Mouse (Mus musculus): ENCODE results near the gene Fam89a. TPM values are rescaled to one million over a fixed set of nuclear protein-coding genes. Genes with fewer than 3 reads are reported as not detected.

Fam89a gene
- polyA plus RNA-seq, 1 experiment from 2014 or later = 6.6 TPM

GRCm38 (mm10) chr8:124783228-124783627 is 31.6 kb upstream of the Fam89a start:
- H3K27ac ChIP-seq (replicated peaks) = no peak overlapping the region
- H3K36me3 ChIP-seq = no peaks in the 10 kb centered on the region
- no peak overlapping the region for H3K9ac ChIP-seq
- no peak for ATAC-seq (ENCODE audit: insufficient number of reproducible peaks, low FRiP score, low TSS enrichment, low read depth)
- H3K4me3 ChIP-seq (replicated peaks) = no peak overlapping the region
- 83% methylated on average over 15 of the region's 15 CpGs for WGBS
- no peaks in the 10 kb centered on the region for H3K9me3 ChIP-seq (replicated peaks)
- H3K27me3 ChIP-seq = peaks cover 14% of the 10 kb centered on the region; the same call in 1 of the 2 replicates
- no peak overlapping the region for H3K4me2 ChIP-seq (replicated peaks)
- H3K4me1 ChIP-seq = peaks cover 10% of the 10 kb centered on the region; the same call in 1 of the 2 replicates

GRCm38 (mm10) chr8:124782431-124782830 is 30.8 kb upstream of the Fam89a start:
- no peak overlapping the region for H3K4me2 ChIP-seq (replicated peaks)
- peaks cover 10% of the 10 kb centered on the region; the same call in 1 of the 2 replicates for H3K4me1 ChIP-seq
- no peak for ATAC-seq (ENCODE audit: insufficient number of reproducible peaks, low FRiP score, low TSS enrichment, low read depth)
- H3K36me3 ChIP-seq = no peaks in the 10 kb centered on the region
- 83% methylated on average over 3 of the region's 3 CpGs for WGBS
- H3K27ac ChIP-seq (replicated peaks) = no peak overlapping the region
- no peak overlapping the region for H3K4me3 ChIP-seq (replicated peaks)
- no peaks in the 10 kb centered on the region for H3K9me3 ChIP-seq (replicated peaks)
- H3K27me3 ChIP-seq = peaks cover 16% of the 10 kb centered on the region; the same call in 1 of the 2 replicates
- no peak overlapping the region for H3K9ac ChIP-seq

GRCm38 (mm10) chr8:124780236-124780635 is 28.6 kb upstream of the Fam89a start:
- no peak for ATAC-seq (ENCODE audit: insufficient number of reproducible peaks, low FRiP score, low TSS enrichment, low read depth)

GRCm38 (mm10) chr8:124775695-124776094 is 24.1 kb upstream of the Fam89a start:
- Histone ChIP-seq H3K9ac (no peak overlapping the region), H3K4me3 (replicated peaks) (no peak overlapping the region), H3K36me3 (no peaks in the 10 kb centered on the region), H3K27ac (replicated peaks) (no peak overlapping the region), H3K9me3 (replicated peaks) (no peaks in the 10 kb centered on the region), H3K4me2 (replicated peaks) (peak overlapping the region; percentile 40), H3K27me3 (peaks cover 11% of the 10 kb centered on the region; the same call in 1 of the 2 replicates), H3K4me1 (peaks cover 2% of the 10 kb centered on the region; the same call in 1 of the 2 replicates)
- 13% methylated on average over 16 of the region's 16 CpGs for WGBS
- ATAC-seq (ENCODE audit: insufficient number of reproducible peaks, low FRiP score, low TSS enrichment, low read depth) = no peak

More at GRCm38 (mm10) chr8:124780236-124780635, 28.6 kb upstream of the Fam89a start:
- Histone ChIP-seq H3K36me3 (no peaks in the 10 kb centered on the region), H3K4me1 (peaks cover 12% of the 10 kb centered on the region; the same call in 1 of the 2 replicates), H3K27me3 (peaks cover 11% of the 10 kb centered on the region; the same call in 1 of the 2 replicates), H3K9me3 (replicated peaks) (no peaks in the 10 kb centered on the region), H3K4me3 (replicated peaks) (no peak overlapping the region), H3K9ac (no peak overlapping the region), H3K27ac (replicated peaks) (no peak overlapping the region), H3K4me2 (replicated peaks) (no peak overlapping the region)
- WGBS = 21% methylated on average over 7 of the region's 7 CpGs

- peaks cover 5% of the 10 kb centered on the region; the same call in 1 of the 2 replicates for H3K27me3 ChIP-seq
These were observed 20.8 kb upstream of the Fam89a start for GRCm38 (mm10) chr8:124772389-124772788.

DNA sequence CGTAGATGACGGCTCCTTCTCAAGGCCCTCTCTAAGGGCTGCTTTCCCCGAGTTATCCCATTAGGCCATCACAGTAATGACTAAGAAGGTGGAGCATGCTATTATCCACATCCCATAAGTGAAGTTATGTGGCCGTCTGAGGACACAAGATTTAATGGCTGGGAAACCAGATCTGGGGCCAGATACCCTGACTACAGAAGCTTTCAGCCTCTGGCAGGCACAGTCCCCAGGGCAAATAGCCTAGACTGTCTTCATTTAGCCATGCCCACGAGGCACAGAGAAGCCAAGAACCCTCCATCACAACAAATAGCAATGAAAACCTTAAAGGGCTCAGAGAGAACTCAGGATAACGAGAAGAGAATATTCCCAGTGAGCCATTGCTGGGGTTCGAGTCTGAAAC is 11.4 kb upstream of the Fam89a start:
- no peak overlapping the region for H3K4me3 ChIP-seq (replicated peaks)
- no peaks in the 10 kb centered on the region for H3K36me3 ChIP-seq
- H3K4me1 ChIP-seq = no peaks in the 10 kb centered on the region
- H3K9me3 ChIP-seq (replicated peaks) = no peaks in the 10 kb centered on the region
- no peak overlapping the region for H3K4me2 ChIP-seq (replicated peaks)
- H3K27me3 ChIP-seq = no peaks in the 10 kb centered on the region
- H3K27ac ChIP-seq (replicated peaks) = no peak overlapping the region
- ATAC-seq (ENCODE audit: insufficient number of reproducible peaks, low FRiP score, low TSS enrichment, low read depth) = no peak
- H3K9ac ChIP-seq = no peak overlapping the region
- WGBS = 46% methylated on average over 7 of the region's 7 CpGs

More at GRCm38 (mm10) chr8:124772389-124772788, 20.8 kb upstream of the Fam89a start:
- H3K9ac ChIP-seq = no peak overlapping the region
- no peaks in the 10 kb centered on the region for H3K36me3 ChIP-seq
- WGBS = 53% methylated on average over 2 of the region's 2 CpGs
- no peak for ATAC-seq (ENCODE audit: insufficient number of reproducible peaks, low FRiP score, low TSS enrichment, low read depth)
- H3K4me3 ChIP-seq (replicated peaks) = no peak overlapping the region
- no peaks in the 10 kb centered on the region for H3K9me3 ChIP-seq (replicated peaks)
- H3K27ac ChIP-seq (replicated peaks) = no peak overlapping the region
- H3K4me2 ChIP-seq (replicated peaks) = no peak overlapping the region
- peaks cover 2% of the 10 kb centered on the region; the same call in 1 of the 2 replicates for H3K4me1 ChIP-seq

GRCm38 (mm10) chr8:124758544-124758943 is 6.9 kb upstream of the Fam89a start:
- Histone ChIP-seq H3K4me1 (no peaks in the 10 kb centered on the region), H3K4me3 (replicated peaks) (no peak overlapping the region), H3K4me2 (replicated peaks) (no peak overlapping the region), H3K9ac (no peak overlapping the region), H3K27me3 (peaks cover 6% of the 10 kb centered on the region; the same call in 1 of the 2 replicates), H3K9me3 (replicated peaks) (no peaks in the 10 kb centered on the region), H3K27ac (replicated peaks) (no peak overlapping the region), H3K36me3 (no peaks in the 10 kb centered on the region)
- WGBS = 45% methylated on average over 3 of the region's 3 CpGs
- ATAC-seq (ENCODE audit: insufficient number of reproducible peaks, low FRiP score, low TSS enrichment, low read depth) = no peak

- Histone ChIP-seq H3K27ac (replicated peaks) (no peak overlapping the region), H3K9me3 (replicated peaks) (no peaks in the 10 kb centered on the region), H3K36me3 (no peaks in the 10 kb centered on the region), H3K4me3 (replicated peaks) (no peak overlapping the region), H3K4me2 (replicated peaks) (no peak overlapping the region), H3K9ac (no peak overlapping the region), H3K4me1 (peaks cover 10% of the 10 kb centered on the region), H3K27me3 (peaks cover 26% of the 10 kb centered on the region)
- WGBS = 42% methylated on average over 5 of the region's 5 CpGs
- ATAC-seq (ENCODE audit: insufficient number of reproducible peaks, low FRiP score, low TSS enrichment, low read depth) = no peak
These were observed 5.0 kb upstream of the Fam89a start for GRCm38 (mm10) chr8:124756601-124757000.

DNA sequence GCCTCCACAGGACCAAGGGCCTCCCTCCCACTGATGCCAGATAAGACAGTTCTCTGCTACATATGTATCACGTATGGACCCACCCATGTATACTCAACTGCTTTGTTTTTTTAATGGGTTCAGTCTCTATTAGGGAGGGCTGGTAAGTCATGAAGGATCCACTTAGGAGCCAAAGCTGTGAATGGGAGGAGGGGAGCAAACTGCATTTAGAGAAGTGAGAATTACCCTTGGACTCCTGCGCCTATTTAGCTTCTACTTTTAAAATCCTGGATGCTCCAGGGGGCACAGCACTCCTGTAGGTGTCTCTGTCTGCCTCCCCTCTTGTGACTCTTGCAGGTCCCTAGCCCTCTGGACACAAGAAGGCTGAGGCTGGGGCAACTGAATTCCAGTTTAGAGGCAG is 4.5 kb upstream of the Fam89a start:
- no peak for ATAC-seq (ENCODE audit: insufficient number of reproducible peaks, low FRiP score, low TSS enrichment, low read depth)
- 62% methylated on average over 2 of the region's 2 CpGs for WGBS

GRCm38 (mm10) chr8:124755481-124755880 is 3.8 kb upstream of the Fam89a start:
- Histone ChIP-seq H3K36me3 (no peaks in the 10 kb centered on the region), H3K9me3 (replicated peaks) (no peaks in the 10 kb centered on the region), H3K4me2 (replicated peaks) (no peak overlapping the region), H3K27me3 (peaks cover 37% of the 10 kb centered on the region), H3K4me3 (replicated peaks) (no peak overlapping the region), H3K9ac (no peak overlapping the region), H3K4me1 (peaks cover 21% of the 10 kb centered on the region), H3K27ac (replicated peaks) (no peak overlapping the region)
- 72% methylated on average over 8 of the region's 8 CpGs for WGBS
- ATAC-seq (ENCODE audit: insufficient number of reproducible peaks, low FRiP score, low TSS enrichment, low read depth) = no peak

More for the DNA sequence above, 4.5 kb upstream of the Fam89a start:
- Histone ChIP-seq H3K4me1 (peaks cover 14% of the 10 kb centered on the region), H3K9me3 (replicated peaks) (no peaks in the 10 kb centered on the region), H3K27me3 (peaks cover 30% of the 10 kb centered on the region), H3K27ac (replicated peaks) (no peak overlapping the region), H3K4me2 (replicated peaks) (no peak overlapping the region), H3K36me3 (no peaks in the 10 kb centered on the region), H3K9ac (no peak overlapping the region), H3K4me3 (replicated peaks) (no peak overlapping the region)

- H3K36me3 ChIP-seq = no peaks in the 10 kb centered on the region
- H3K4me1 ChIP-seq = peaks cover 22% of the 10 kb centered on the region
- H3K9ac ChIP-seq = no peak overlapping the region
- H3K9me3 ChIP-seq (replicated peaks) = no peaks in the 10 kb centered on the region
- no peak overlapping the region for H3K4me3 ChIP-seq (replicated peaks)
- WGBS = 46% methylated on average over 4 of the region's 4 CpGs
- H3K27me3 ChIP-seq = peaks cover 44% of the 10 kb centered on the region
- H3K4me2 ChIP-seq (replicated peaks) = no peak overlapping the region
- ATAC-seq (ENCODE audit: insufficient number of reproducible peaks, low FRiP score, low TSS enrichment, low read depth) = no peak
- no peak overlapping the region for H3K27ac ChIP-seq (replicated peaks)
These were observed 3.2 kb upstream of the Fam89a start for GRCm38 (mm10) chr8:124754792-124755190.

Data from embryonic facial prominence, embryonic 15.5 days (tissue).